Mouse (Mus musculus): ENCODE data around the gene Gm4767. TPM values are rescaled to one million over a fixed set of nuclear protein-coding genes. Genes with fewer than 3 reads are reported as not detected.
"Not testable (repeated sequence)": the region's sequence is repeated elsewhere in the genome, so short reads cannot be mapped to it uniquely, and the experiment has no call there.

Gene Gm4767
- 4.6 and 5.7 TPM in 2 replicates for polyA plus RNA-seq (2015; fragmentation: Nextera tagmentation; extraction: Ambion mirVana)

- H3K9ac ChIP-seq; H3K36me3 ChIP-seq; ATAC-seq (ENCODE audit: low FRiP score, low read depth); H3K9me3 ChIP-seq; H3K4me1 ChIP-seq; H3K27ac ChIP-seq; H3K27me3 ChIP-seq: not testable (repeated sequence)
- Histone ChIP-seq H3K4me3 (peak within 1 kb of the TSS; percentile 24), H3K4me2 (replicated peaks) (peak within 1 kb of the TSS; percentile 32; the same call in 1 of the 2 replicates)
- 27% methylated on average over 17 of the region's 20 CpGs for WGBS
Observed at GRCm38 (mm10) chr10:81811899-81812298, at the start of gene Gm4767. Gm4767 (plus strand) TSS chr10:81812186.

- not testable (repeated sequence) for H3K4me2 ChIP-seq (replicated peaks); H3K4me1 ChIP-seq; H3K4me3 ChIP-seq; H3K27me3 ChIP-seq; H3K36me3 ChIP-seq; H3K9me3 ChIP-seq; H3K27ac ChIP-seq; H3K9ac ChIP-seq
- ATAC-seq (ENCODE audit: low FRiP score, low read depth) = peak; percentile 98
- WGBS = no CpG with 5 or more reads among the region's 43 CpGs
Observed at GRCm38 (mm10) chr10:81770506-81771403, 41.2 kb upstream of the Gm4767 start, which contains the start of gene Gm3055. Gm3055 (minus strand) TSS chr10:81771161.

GRCm38 (mm10) chr10:81771404-81771777 is 40.6 kb upstream of the Gm4767 start:
- H3K9ac ChIP-seq; H3K9me3 ChIP-seq; H3K4me2 ChIP-seq (replicated peaks); H3K27me3 ChIP-seq; H3K4me1 ChIP-seq; H3K4me3 ChIP-seq; H3K27ac ChIP-seq; H3K36me3 ChIP-seq: not testable (repeated sequence)
- ATAC-seq (ENCODE audit: low FRiP score, low read depth) = 0 out of 2 replicates have a peak, but pooled peaks have one; percentile 17
- no CpG with 5 or more reads among the region's 3 CpGs for WGBS

- not testable (repeated sequence) for H3K36me3 ChIP-seq; H3K27ac ChIP-seq; H3K4me2 ChIP-seq (replicated peaks); H3K4me1 ChIP-seq; H3K4me3 ChIP-seq; ATAC-seq (ENCODE audit: low FRiP score, low read depth); H3K27me3 ChIP-seq; H3K9me3 ChIP-seq; H3K9ac ChIP-seq
- no CpG with 5 or more reads among the region's 18 CpGs for WGBS
Observed at GRCm38 (mm10) chr10:81846219-81846618, 34.2 kb downstream of the Gm4767 start.

GRCm38 (mm10) chr10:81863409-81864407 is 51.7 kb downstream of the Gm4767 start, which contains the start of gene Gm32687:
Gm32687 (plus strand) TSS chr10:81863934.
- not testable (repeated sequence) for H3K27me3 ChIP-seq

More at GRCm38 (mm10) chr10:81863409-81864407, 51.7 kb downstream of the Gm4767 start, which contains the start of gene Gm32687:
- H3K4me2 ChIP-seq (replicated peaks) = 0 out of 2 replicates have a peak within 1 kb of the TSS, but pooled peaks have one; percentile 25
- WGBS = 45% methylated on average over 5 of the region's 49 CpGs
- not testable (repeated sequence) for H3K4me3 ChIP-seq, H3K9me3 ChIP-seq, H3K36me3 ChIP-seq, H3K4me1 ChIP-seq, H3K9ac ChIP-seq, H3K27ac ChIP-seq
- ATAC-seq (ENCODE audit: low FRiP score, low read depth) = peak; percentile 99

Other genes with a start within 250 kb of the Gm4767 start
- 68.8 and 69.8 TPM in 2 replicates for gene Tle2, start 237.6 kb upstream of the Gm4767 start, polyA plus RNA-seq (2015; fragmentation: Nextera tagmentation; extraction: Ambion mirVana)
- gene Tle6, start 211.1 kb upstream of the Gm4767 start, polyA plus RNA-seq (2015; fragmentation: Nextera tagmentation; extraction: Ambion mirVana) = 13.8 and 18.4 TPM in 2 replicates
- gene BC025920, start 205.9 kb upstream of the Gm4767 start, polyA plus RNA-seq (2015; fragmentation: Nextera tagmentation; extraction: Ambion mirVana) = 1.3 and 1.5 TPM in 2 replicates
- gene Sirt6, start 184.4 kb upstream of the Gm4767 start, polyA plus RNA-seq (2015; fragmentation: Nextera tagmentation; extraction: Ambion mirVana) = 60.3 and 61.9 TPM in 2 replicates
- 11.6 and 12.1 TPM in 2 replicates for gene Ankrd24, start 183.6 kb upstream of the Gm4767 start, polyA plus RNA-seq (2015; fragmentation: Nextera tagmentation; extraction: Ambion mirVana)
- 5.1 and 5.3 TPM in 2 replicates for gene Gm10778, start 163.1 kb upstream of the Gm4767 start, polyA plus RNA-seq (2015; fragmentation: Nextera tagmentation; extraction: Ambion mirVana)
- gene Zfp433, start 107.4 kb upstream of the Gm4767 start, polyA plus RNA-seq (2015; fragmentation: Nextera tagmentation; extraction: Ambion mirVana) = 15.2 and 16.1 TPM in 2 replicates
- gene Gm3055, start 41.0 kb upstream of the Gm4767 start, polyA plus RNA-seq (2015; fragmentation: Nextera tagmentation; extraction: Ambion mirVana) = 10.3 and 11.7 TPM in 2 replicates
- gene Gm32687, start 51.7 kb downstream of the Gm4767 start, polyA plus RNA-seq (2015; fragmentation: Nextera tagmentation; extraction: Ambion mirVana) = 11.4 and 11.6 TPM in 2 replicates
- gene Zfp781, start 118.3 kb downstream of the Gm4767 start, polyA plus RNA-seq (2015; fragmentation: Nextera tagmentation; extraction: Ambion mirVana) = 2.9 and 3.9 TPM in 2 replicates
- gene Zfp873, start 235.9 kb downstream of the Gm4767 start, polyA plus RNA-seq (2015; fragmentation: Nextera tagmentation; extraction: Ambion mirVana) = 15.5 and 17.1 TPM in 2 replicates